Mouse (Mus musculus) forelimb bud, embryonic 11.5 days (tissue): ENCODE measurements around the gene Ssxb8.
"Not testable (repeated sequence)": the region's sequence is repeated elsewhere in the genome, so short reads cannot be mapped to it uniquely, and the experiment has no call there.

Experiments
- DNase-seq: peaks from one replicate; pipeline ENCODE4 v3.0.0-alpha.2; 2012; ENCODE audit warnings: low read depth, low spot score

The Ssxb8 gene

GRCm38 (mm10) chrX:8690744-8691143 is at the start of gene Ssxb8:
Ssxb8 (minus strand) TSS chrX:8690844.
- DNase-seq, result not testable (repeated sequence)

DNA sequence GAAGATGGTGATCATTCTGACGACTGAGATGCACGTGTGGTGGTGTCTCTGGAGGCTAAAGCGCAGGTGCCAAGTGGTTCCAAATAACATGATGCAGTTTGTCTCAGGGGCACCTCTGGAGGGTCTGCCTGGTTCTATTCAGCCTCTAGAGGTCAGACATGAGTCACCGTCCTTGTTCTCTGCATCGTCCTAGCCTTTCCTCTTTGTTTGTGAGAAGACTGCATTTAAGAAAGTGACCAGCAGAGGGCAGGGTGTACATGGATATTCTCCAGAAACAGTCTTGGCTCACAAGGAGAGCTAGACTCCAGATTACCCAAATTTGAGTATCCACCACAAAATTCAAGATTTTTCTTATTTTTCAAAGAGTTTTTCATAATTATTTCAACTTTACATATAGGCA is 42.3 kb upstream of the Ssxb8 start:
- peak; percentile 11 for DNase-seq

GRCm38 (mm10) chrX:8663085-8663484 is 27.6 kb downstream of the Ssxb8 start:
- DNase-seq, result no peak
